Mouse (Mus musculus): Measurements from ENCODE around the gene Gorasp2. TPM values are rescaled to one million over a fixed set of nuclear protein-coding genes. Genes with fewer than 3 reads are reported as not detected.

Gene Gorasp2
- polyA plus RNA-seq, 1 experiment from 2014 or later = 151 TPM

DNA sequence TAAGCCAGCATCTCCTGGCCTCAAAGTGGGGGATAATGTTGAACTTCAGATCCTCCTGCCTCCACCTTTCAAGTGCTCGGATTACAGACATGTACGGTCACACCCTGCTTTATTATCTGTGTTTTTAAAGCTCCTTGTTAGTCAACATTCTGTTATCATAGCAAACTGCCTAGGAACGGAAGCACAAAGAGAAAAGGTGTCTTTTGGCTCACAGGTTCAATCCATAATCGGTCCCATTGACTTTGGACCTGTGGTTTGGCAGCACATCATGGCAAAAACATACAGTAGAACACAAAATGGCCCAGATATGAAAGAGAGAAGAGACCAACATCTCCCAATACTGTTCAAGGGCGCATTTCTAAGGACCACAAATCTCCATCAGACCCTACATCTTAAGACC, 13.1 kb upstream of the Gorasp2 start:
- Histone ChIP-seq H3K9ac (ENCODE audit: low read length) (no peak overlapping the region), H3K4me1 (ENCODE audit: control insufficient read depth, insufficient read depth, low read length) (no peaks in the 10 kb centered on the region), H3K9me3 (ENCODE audit: control insufficient read depth, low read length) (no peaks in the 10 kb centered on the region), H3K4me3 (ENCODE audit: low read depth, low read length) (no peak overlapping the region), H3K27me3 (ENCODE audit: control insufficient read depth, insufficient read depth, low read length) (no peaks in the 10 kb centered on the region), H3K36me3 (ENCODE audit: control insufficient read depth, insufficient read depth, low read length) (no peaks in the 10 kb centered on the region), H3K27ac (ENCODE audit: low read depth, low read length) (no peak overlapping the region), H3K4me2 (no peak overlapping the region)
- DNase-seq (ENCODE audit: low spot score, missing footprints) = no peak
- ATAC-seq (ENCODE audit: low FRiP score) = no peak
- 94% methylated on average over 5 of the region's 5 CpGs for WGBS

DNA sequence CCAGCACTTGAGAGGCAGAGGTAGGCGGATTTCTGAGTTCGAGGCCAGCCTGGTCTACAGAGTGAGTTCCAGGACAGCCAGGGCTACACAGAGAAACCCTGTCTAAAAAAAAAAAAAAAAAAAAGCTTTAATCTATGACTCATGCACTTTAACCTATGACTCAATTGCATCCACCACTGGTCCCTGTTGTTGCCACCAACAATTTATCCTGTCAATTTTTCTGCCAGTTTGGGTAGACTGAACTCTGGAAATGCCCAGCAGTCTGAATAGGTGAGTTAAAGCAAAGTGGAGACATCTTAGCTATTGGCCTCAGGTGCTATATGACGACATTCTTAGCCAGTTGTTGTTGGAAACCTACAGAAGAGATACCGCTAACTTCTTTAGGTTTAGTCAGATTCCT, 11.9 kb upstream of the Gorasp2 start:
- H3K36me3 ChIP-seq (ENCODE audit: control insufficient read depth, insufficient read depth, low read length) = no peaks in the 10 kb centered on the region
- H3K27me3 ChIP-seq (ENCODE audit: control insufficient read depth, insufficient read depth, low read length) = no peaks in the 10 kb centered on the region
- H3K4me2 ChIP-seq = no peak overlapping the region
- WGBS = 92% methylated on average over 4 of the region's 4 CpGs
- ATAC-seq (ENCODE audit: low FRiP score) (no peak), DNase-seq (ENCODE audit: low spot score, missing footprints) (no peak)
- no peak overlapping the region for H3K27ac ChIP-seq (ENCODE audit: low read depth, low read length)
- no peaks in the 10 kb centered on the region for H3K4me1 ChIP-seq (ENCODE audit: control insufficient read depth, insufficient read depth, low read length)
- no peak overlapping the region for H3K4me3 ChIP-seq (ENCODE audit: low read depth, low read length)
- no peak overlapping the region for H3K9ac ChIP-seq (ENCODE audit: low read length)
- no peaks in the 10 kb centered on the region for H3K9me3 ChIP-seq (ENCODE audit: control insufficient read depth, low read length)

DNA sequence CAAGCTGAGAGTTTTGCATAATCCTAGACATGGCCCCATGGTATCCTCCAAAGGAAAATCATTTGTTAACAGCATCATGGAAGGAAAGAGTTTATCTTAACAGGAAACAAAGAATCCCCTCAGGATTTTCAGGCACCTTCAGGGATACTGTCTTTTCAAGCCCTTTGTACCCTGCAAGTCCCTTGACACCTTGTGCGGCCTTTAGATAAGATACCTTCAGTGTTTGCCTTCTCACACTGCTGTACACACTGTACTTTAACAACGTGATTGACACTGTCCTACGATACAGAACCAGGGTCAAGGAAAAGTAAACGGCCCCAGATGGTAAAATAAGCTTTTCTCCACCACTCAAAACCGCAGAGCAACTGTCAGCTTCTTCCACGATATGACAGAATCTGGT, 9.6 kb upstream of the Gorasp2 start:
- H3K9me3 ChIP-seq (ENCODE audit: control insufficient read depth, low read length) = no peaks in the 10 kb centered on the region
- DNase-seq (ENCODE audit: low spot score, missing footprints) = no peak
- H3K4me3 ChIP-seq (ENCODE audit: low read depth, low read length) = no peak overlapping the region
- H3K27ac ChIP-seq (ENCODE audit: low read depth, low read length) = no peak overlapping the region
- H3K4me2 ChIP-seq = no peak overlapping the region
- H3K36me3 ChIP-seq (ENCODE audit: control insufficient read depth, insufficient read depth, low read length) = no peaks in the 10 kb centered on the region
- no peaks in the 10 kb centered on the region for H3K4me1 ChIP-seq (ENCODE audit: control insufficient read depth, insufficient read depth, low read length)
- H3K27me3 ChIP-seq (ENCODE audit: control insufficient read depth, insufficient read depth, low read length) = no peaks in the 10 kb centered on the region
- WGBS = 77% methylated on average over 6 of the region's 6 CpGs
- no peak for ATAC-seq (ENCODE audit: low FRiP score)
- H3K9ac ChIP-seq (ENCODE audit: low read length) = no peak overlapping the region

- Histone ChIP-seq H3K4me3 (ENCODE audit: low read depth, low read length) (no peak overlapping the region), H3K4me1 (ENCODE audit: control insufficient read depth, insufficient read depth, low read length) (no peaks in the 10 kb centered on the region; the same call in 1 of the 2 replicates), H3K27ac (ENCODE audit: low read depth, low read length) (no peak overlapping the region), H3K4me2 (no peak overlapping the region), H3K9me3 (ENCODE audit: control insufficient read depth, low read length) (no peaks in the 10 kb centered on the region), H3K36me3 (ENCODE audit: control insufficient read depth, insufficient read depth, low read length) (no peaks in the 10 kb centered on the region), H3K27me3 (ENCODE audit: control insufficient read depth, insufficient read depth, low read length) (no peaks in the 10 kb centered on the region), H3K9ac (ENCODE audit: low read length) (no peak overlapping the region)
- no peak for DNase-seq (ENCODE audit: low spot score, missing footprints)
- no peak for ATAC-seq (ENCODE audit: low FRiP score)
- WGBS = 84% methylated on average over 7 of the region's 7 CpGs
Observed at GRCm38 (mm10) chr2:70657083-70657482, 4.3 kb upstream of the Gorasp2 start.

- DNase-seq (ENCODE audit: low spot score, missing footprints) = no peak
Observed at GRCm38 (mm10) chr2:70661715-70662495, 529 bp downstream of the Gorasp2 start, which contains the start of gene Gm26558. Gene Gm26558 (minus strand): TSS chr2:70662108.

GRCm38 (mm10) chr2:70663764-70664163, 2.4 kb downstream of the Gorasp2 start:
- no peak for ATAC-seq (ENCODE audit: low FRiP score)
- Histone ChIP-seq H3K4me1 (ENCODE audit: control insufficient read depth, insufficient read depth, low read length) (peaks cover 7% of the 10 kb centered on the region), H3K27ac (ENCODE audit: low read depth, low read length) (no peak overlapping the region), H3K27me3 (ENCODE audit: control insufficient read depth, insufficient read depth, low read length) (no peaks in the 10 kb centered on the region), H3K9ac (ENCODE audit: low read length) (no peak overlapping the region), H3K4me2 (no peak overlapping the region), H3K9me3 (ENCODE audit: control insufficient read depth, low read length) (no peaks in the 10 kb centered on the region), H3K36me3 (ENCODE audit: control insufficient read depth, insufficient read depth, low read length) (no peaks in the 10 kb centered on the region), H3K4me3 (ENCODE audit: low read depth, low read length) (no peak overlapping the region)
- 81% methylated on average over 5 of the region's 5 CpGs for WGBS
- no peak for DNase-seq (ENCODE audit: low spot score, missing footprints)

More at GRCm38 (mm10) chr2:70661715-70662495, 529 bp downstream of the Gorasp2 start, which contains the start of gene Gm26558:
- no peaks in the 10 kb centered on the region for H3K36me3 ChIP-seq (ENCODE audit: control insufficient read depth, insufficient read depth, low read length)
- H3K27me3 ChIP-seq (ENCODE audit: control insufficient read depth, insufficient read depth, low read length) = no peaks in the 10 kb centered on the region
- under 1% methylated on average over 54 of the region's 54 CpGs for WGBS
- H3K9me3 ChIP-seq (ENCODE audit: control insufficient read depth, low read length) = no peaks in the 10 kb centered on the region
- H3K4me3 ChIP-seq (ENCODE audit: low read depth, low read length) = peak within 1 kb of the TSS; percentile 72
- ATAC-seq (ENCODE audit: low FRiP score) = peak; percentile 88
- peaks cover 7% of the 10 kb centered on the region for H3K4me1 ChIP-seq (ENCODE audit: control insufficient read depth, insufficient read depth, low read length)
- H3K9ac ChIP-seq (ENCODE audit: low read length) = peak within 1 kb of the TSS; percentile 86
- H3K27ac ChIP-seq (ENCODE audit: low read depth, low read length) = peak within 1 kb of the TSS; percentile 74
- H3K4me2 ChIP-seq = peak within 1 kb of the TSS; percentile 80

- no peaks in the 10 kb centered on the region for H3K36me3 ChIP-seq (ENCODE audit: control insufficient read depth, insufficient read depth, low read length)
- no peaks in the 10 kb centered on the region for H3K27me3 ChIP-seq (ENCODE audit: control insufficient read depth, insufficient read depth, low read length)
- no peaks in the 10 kb centered on the region for H3K9me3 ChIP-seq (ENCODE audit: control insufficient read depth, low read length)
- no peak overlapping the region for H3K9ac ChIP-seq (ENCODE audit: low read length)
- ATAC-seq (ENCODE audit: low FRiP score) (no peak), DNase-seq (ENCODE audit: low spot score, missing footprints) (no peak)
- H3K4me2 ChIP-seq = no peak overlapping the region
- H3K4me1 ChIP-seq (ENCODE audit: control insufficient read depth, insufficient read depth, low read length) = peaks cover 7% of the 10 kb centered on the region
- H3K27ac ChIP-seq (ENCODE audit: low read depth, low read length) = no peak overlapping the region
- 94% methylated on average over 7 of the region's 7 CpGs for WGBS
- H3K4me3 ChIP-seq (ENCODE audit: low read depth, low read length) = no peak overlapping the region
Observed at GRCm38 (mm10) chr2:70667016-70667415, 5.6 kb downstream of the Gorasp2 start.

DNA sequence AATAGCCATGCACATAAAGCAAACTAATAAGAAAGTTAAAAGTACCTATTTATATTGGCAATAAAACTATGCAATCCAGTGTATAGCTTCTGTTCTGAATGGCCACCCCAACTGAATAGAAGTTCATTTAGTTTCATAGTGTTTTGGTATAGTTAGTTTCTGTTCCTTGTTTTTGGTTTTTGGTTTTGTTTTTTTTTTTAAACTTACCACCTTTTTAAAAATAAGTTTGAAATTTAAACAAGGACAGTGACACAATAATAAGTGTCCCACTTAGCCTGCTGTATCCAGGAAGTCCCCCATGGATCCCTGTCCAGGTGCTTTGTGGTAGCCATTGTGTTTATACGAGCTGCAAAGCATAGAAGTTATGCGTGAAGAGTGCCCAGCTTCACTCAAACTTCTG, 7.9 kb downstream of the Gorasp2 start:
- ATAC-seq (ENCODE audit: low FRiP score) (no peak), DNase-seq (ENCODE audit: low spot score, missing footprints) (no peak)
- no peaks in the 10 kb centered on the region for H3K9me3 ChIP-seq (ENCODE audit: control insufficient read depth, low read length)
- 73% methylated on average over 2 of the region's 2 CpGs for WGBS
- H3K4me1 ChIP-seq (ENCODE audit: control insufficient read depth, insufficient read depth, low read length) = no peaks in the 10 kb centered on the region
- H3K4me3 ChIP-seq (ENCODE audit: low read depth, low read length) = no peak overlapping the region
- H3K9ac ChIP-seq (ENCODE audit: low read length) = no peak overlapping the region
- no peak overlapping the region for H3K4me2 ChIP-seq
- no peaks in the 10 kb centered on the region for H3K36me3 ChIP-seq (ENCODE audit: control insufficient read depth, insufficient read depth, low read length)
- no peak overlapping the region for H3K27ac ChIP-seq (ENCODE audit: low read depth, low read length)
- no peaks in the 10 kb centered on the region for H3K27me3 ChIP-seq (ENCODE audit: control insufficient read depth, insufficient read depth, low read length)

DNA sequence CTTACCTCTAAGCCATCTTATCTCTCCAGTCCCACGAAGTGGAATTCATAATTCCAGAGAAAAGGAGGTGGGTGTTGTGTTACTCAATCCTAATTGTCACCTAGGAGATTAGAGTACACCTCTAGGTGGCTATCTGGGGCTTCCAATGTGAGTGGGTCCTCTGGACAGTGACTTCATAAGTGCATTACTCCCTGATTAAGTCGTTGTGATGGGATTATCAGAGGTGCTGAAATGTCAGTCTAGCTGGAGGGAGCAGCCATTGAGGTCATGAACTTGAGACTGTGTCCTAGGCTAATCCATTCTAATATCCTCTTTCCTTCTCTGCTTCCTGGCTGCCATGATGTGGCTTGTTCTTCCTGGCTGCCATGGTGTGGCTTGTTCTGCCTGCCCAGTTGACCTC, 8.5 kb downstream of the Gorasp2 start:
- H3K27ac ChIP-seq (ENCODE audit: low read depth, low read length) = no peak overlapping the region
- no peaks in the 10 kb centered on the region for H3K4me1 ChIP-seq (ENCODE audit: control insufficient read depth, insufficient read depth, low read length)
- no peak for DNase-seq (ENCODE audit: low spot score, missing footprints)
- no peak overlapping the region for H3K4me2 ChIP-seq
- no peak overlapping the region for H3K4me3 ChIP-seq (ENCODE audit: low read depth, low read length)
- H3K9me3 ChIP-seq (ENCODE audit: control insufficient read depth, low read length) = no peaks in the 10 kb centered on the region
- H3K27me3 ChIP-seq (ENCODE audit: control insufficient read depth, insufficient read depth, low read length) = no peaks in the 10 kb centered on the region
- WGBS = 77% methylated on average over 2 of the region's 2 CpGs
- H3K9ac ChIP-seq (ENCODE audit: low read length) = no peak overlapping the region
- no peaks in the 10 kb centered on the region for H3K36me3 ChIP-seq (ENCODE audit: control insufficient read depth, insufficient read depth, low read length)
- no peak for ATAC-seq (ENCODE audit: low FRiP score)

All from midbrain, embryonic 11.5 days (tissue).